Mouse (Mus musculus) embryonic facial prominence, embryonic 12.5 days (tissue): ENCODE results near the gene Ttc23l. TPM values are rescaled to one million over a fixed set of nuclear protein-coding genes. Genes with fewer than 3 reads are reported as not detected.

Experiments
- ATAC-seq: fragments of 200-750 bp; cut with Nextera tagmentation; 2 replicates; pipeline ENCODE4 v1.8.0; 2017; ENCODE audit not compliant: insufficient number of reproducible peaks, insufficient read depth, low FRiP score, low TSS enrichment
- H3K27ac ChIP-seq: fragments of 300-500 bp; sonication (generic); 2 replicates; pipeline ENCODE4 v1.5.1; 2016; ENCODE audit warnings: mild to moderate bottlenecking
- H3K27me3 ChIP-seq: fragments of 300-500 bp; sonication (generic); 2 replicates; pipeline ENCODE4 v1.6.1; 2016; ENCODE audit warnings: mild to moderate bottlenecking, moderate library complexity
- H3K36me3 ChIP-seq: fragments of 300-500 bp; sonication (generic); 2 replicates; pipeline ENCODE4 v1.6.1; 2016; ENCODE audit warnings: mild to moderate bottlenecking
- H3K4me1 ChIP-seq: fragments of 300-500 bp; sonication (generic); 2 replicates; pipeline ENCODE4 v1.6.1; 2016
- H3K4me2 ChIP-seq: fragments of 300-500 bp; sonication (generic); replicated peaks from 2 replicates; pipeline ENCODE4 v1.6.1; 2016; ENCODE audit warnings: mild to moderate bottlenecking, moderate library complexity
- H3K4me3 ChIP-seq: fragments of 300-500 bp; sonication (generic); 2 replicates; pipeline ENCODE4 v1.5.1; 2016; ENCODE audit warnings: mild to moderate bottlenecking
- H3K9ac ChIP-seq: fragments of 300-500 bp; sonication (generic); 2 replicates; pipeline ENCODE4 v1.6.1; 2016; ENCODE audit warnings: mild to moderate bottlenecking, moderate library complexity
- H3K9me3 ChIP-seq: fragments of 300-500 bp; sonication (generic); 2 replicates; pipeline ENCODE4 v1.6.1; 2016; ENCODE audit warnings: mild to moderate bottlenecking, moderate library complexity
- WGBS: fragments of 180-500 bp; shearing (Covaris S2); methylation state at CpG from one replicate; pipeline ENCODE4 v1.1.7; 2016; 5-methylcytosine and 5-hydroxymethylcytosine counted together
- polyA plus RNA-seq: library from polyadenylated mRNA; unstranded; fragments of >200 nt; fragmentation: Nextera tagmentation; extraction: Ambion mirVana; gene quantifications from 2 replicates; pipeline ENCODE4 v1.2.1, GENCODE M21; 2016

The Ttc23l gene
- not detected in 2 replicates for polyA plus RNA-seq

GRCm38 (mm10) chr15:10558465-10558864, at the start of gene Ttc23l:
Ttc23l (minus strand) TSS chr15:10558668.
- Histone ChIP-seq H3K27ac (no peak within 1 kb of the TSS), H3K9ac (no peak within 1 kb of the TSS), H3K27me3 (no peaks in the 10 kb centered on the region), H3K4me3 (no peak within 1 kb of the TSS), H3K9me3 (no peaks in the 10 kb centered on the region), H3K4me2 (no peak within 1 kb of the TSS), H3K4me1 (no peaks in the 10 kb centered on the region), H3K36me3 (no peaks in the 10 kb centered on the region)
- 89% methylated on average over 13 of the region's 13 CpGs for WGBS
- ATAC-seq = 0 out of 2 replicates have a peak, but pooled peaks have one; percentile 10

- H3K4me1 ChIP-seq = peaks cover 36% of the 10 kb centered on the region
- peak overlapping the region; percentile 92 for H3K27ac ChIP-seq
- H3K4me3 ChIP-seq = no peak overlapping the region
- ATAC-seq = no peak
- 65% methylated on average over 7 of the region's 7 CpGs for WGBS
- H3K27me3 ChIP-seq = no peaks in the 10 kb centered on the region
- peaks cover 7% of the 10 kb centered on the region; the same call in 1 of the 2 replicates for H3K9me3 ChIP-seq
- no peak overlapping the region for H3K4me2 ChIP-seq
- H3K9ac ChIP-seq = no peak overlapping the region
- peaks cover 7% of the 10 kb centered on the region for H3K36me3 ChIP-seq
These were observed 40.9 kb upstream of the Ttc23l start for GRCm38 (mm10) chr15:10599413-10599812.

- H3K4me2 ChIP-seq = peak overlapping the region; percentile 21; the same call in 1 of the 2 replicates
- peak; percentile 44; the same call in 1 of the 2 replicates for ATAC-seq
- H3K9ac ChIP-seq = no peak overlapping the region
- 0 out of 2 replicates have a peak, but pooled peaks cover under 1% of the 10 kb centered on the region for H3K9me3 ChIP-seq
- H3K27me3 ChIP-seq = no peaks in the 10 kb centered on the region
- H3K4me3 ChIP-seq = no peak overlapping the region
- H3K4me1 ChIP-seq = peaks cover 36% of the 10 kb centered on the region
- H3K36me3 ChIP-seq = no peaks in the 10 kb centered on the region
- WGBS = 27% methylated on average over 16 of the region's 16 CpGs
- peak overlapping the region; percentile 92 for H3K27ac ChIP-seq
These were observed 40.1 kb upstream of the Ttc23l start for GRCm38 (mm10) chr15:10598259-10599225.

- Histone ChIP-seq H3K4me2 (no peak overlapping the region), H3K4me3 (no peak overlapping the region), H3K9me3 (no peaks in the 10 kb centered on the region), H3K36me3 (0 out of 2 replicates have a peak, but pooled peaks cover 3% of the 10 kb centered on the region), H3K27me3 (no peaks in the 10 kb centered on the region), H3K27ac (peak overlapping the region; percentile 92), H3K4me1 (peaks cover 36% of the 10 kb centered on the region), H3K9ac (no peak overlapping the region)
- ATAC-seq = no peak
- 90% methylated on average over 9 of the region's 9 CpGs for WGBS
These were observed 38.4 kb upstream of the Ttc23l start for GRCm38 (mm10) chr15:10596871-10597270.

- H3K4me2 ChIP-seq = no peak overlapping the region
- no peak overlapping the region for H3K4me3 ChIP-seq
- H3K27ac ChIP-seq = no peak overlapping the region
- H3K9me3 ChIP-seq = no peaks in the 10 kb centered on the region
- peaks cover 32% of the 10 kb centered on the region for H3K4me1 ChIP-seq
- 0 out of 2 replicates have a peak, but pooled peaks cover 3% of the 10 kb centered on the region for H3K36me3 ChIP-seq
- WGBS = 81% methylated on average over 6 of the region's 6 CpGs
- no peak for ATAC-seq
- H3K27me3 ChIP-seq = no peaks in the 10 kb centered on the region
- no peak overlapping the region for H3K9ac ChIP-seq
These were observed 36.9 kb upstream of the Ttc23l start for GRCm38 (mm10) chr15:10595408-10595807.

- Histone ChIP-seq H3K27ac (no peak overlapping the region), H3K4me3 (no peak overlapping the region), H3K9ac (no peak overlapping the region), H3K4me2 (no peak overlapping the region), H3K4me1 (peaks cover 28% of the 10 kb centered on the region), H3K36me3 (0 out of 2 replicates have a peak, but pooled peaks cover 3% of the 10 kb centered on the region), H3K27me3 (no peaks in the 10 kb centered on the region), H3K9me3 (no peaks in the 10 kb centered on the region)
- 57% methylated on average over 10 of the region's 10 CpGs for WGBS
- ATAC-seq = no peak
These were observed 36.4 kb upstream of the Ttc23l start for GRCm38 (mm10) chr15:10594910-10595309.

- no peak for ATAC-seq
- H3K9me3 ChIP-seq = no peaks in the 10 kb centered on the region
- H3K27ac ChIP-seq = no peak overlapping the region
- peaks cover 16% of the 10 kb centered on the region; the same call in 1 of the 2 replicates for H3K36me3 ChIP-seq
- H3K4me3 ChIP-seq = no peak overlapping the region
- H3K4me1 ChIP-seq = peaks cover 9% of the 10 kb centered on the region
- 85% methylated on average over 6 of the region's 6 CpGs for WGBS
- H3K4me2 ChIP-seq = no peak overlapping the region
- H3K9ac ChIP-seq = no peak overlapping the region
- no peaks in the 10 kb centered on the region for H3K27me3 ChIP-seq
These were observed 34.6 kb upstream of the Ttc23l start for GRCm38 (mm10) chr15:10593094-10593493.

- H3K27me3 ChIP-seq = no peaks in the 10 kb centered on the region
- no peak overlapping the region for H3K4me3 ChIP-seq
- H3K4me1 ChIP-seq = no peaks in the 10 kb centered on the region
- ATAC-seq = no peak
- H3K9ac ChIP-seq = no peak overlapping the region
- peaks cover 25% of the 10 kb centered on the region for H3K36me3 ChIP-seq
- H3K27ac ChIP-seq = no peak overlapping the region
- H3K9me3 ChIP-seq = no peaks in the 10 kb centered on the region
- no peak overlapping the region for H3K4me2 ChIP-seq
- 72% methylated on average over 2 of the region's 2 CpGs for WGBS
These were observed 28.1 kb upstream of the Ttc23l start for GRCm38 (mm10) chr15:10586565-10586964.

- no peak overlapping the region for H3K9ac ChIP-seq
- no peak overlapping the region for H3K4me3 ChIP-seq
- H3K4me2 ChIP-seq = no peak overlapping the region
- no peaks in the 10 kb centered on the region for H3K9me3 ChIP-seq
- no peak overlapping the region for H3K27ac ChIP-seq
- 88% methylated on average over 10 of the region's 10 CpGs for WGBS
- H3K4me1 ChIP-seq = no peaks in the 10 kb centered on the region
- ATAC-seq = no peak
- H3K36me3 ChIP-seq = peaks cover 22% of the 10 kb centered on the region
- no peaks in the 10 kb centered on the region for H3K27me3 ChIP-seq
These were observed 26.1 kb upstream of the Ttc23l start for GRCm38 (mm10) chr15:10584359-10585187.

GRCm38 (mm10) chr15:10583408-10583807, 24.9 kb upstream of the Ttc23l start:
- 0 out of 2 replicates have a peak, but pooled peaks have one; percentile 56 for ATAC-seq
- 39% methylated on average over 8 of the region's 8 CpGs for WGBS
- Histone ChIP-seq H3K4me3 (no peak overlapping the region), H3K4me2 (no peak overlapping the region), H3K9ac (no peak overlapping the region), H3K9me3 (no peaks in the 10 kb centered on the region), H3K27me3 (no peaks in the 10 kb centered on the region), H3K36me3 (peaks cover 22% of the 10 kb centered on the region), H3K4me1 (no peaks in the 10 kb centered on the region), H3K27ac (no peak overlapping the region)

GRCm38 (mm10) chr15:10579159-10579558, 20.7 kb upstream of the Ttc23l start:
- no peak overlapping the region for H3K9ac ChIP-seq
- H3K27me3 ChIP-seq = no peaks in the 10 kb centered on the region
- H3K4me1 ChIP-seq = no peaks in the 10 kb centered on the region
- H3K9me3 ChIP-seq = no peaks in the 10 kb centered on the region
- H3K4me3 ChIP-seq = no peak overlapping the region
- WGBS = 89% methylated on average over 3 of the region's 3 CpGs
- no peak overlapping the region for H3K4me2 ChIP-seq
- H3K36me3 ChIP-seq = peaks cover 43% of the 10 kb centered on the region
- H3K27ac ChIP-seq = no peak overlapping the region
- no peak for ATAC-seq
